Mouse (Mus musculus) MEL (cell line): ENCODE measurements around the gene Clic4. TPM values are rescaled to one million over a fixed set of nuclear protein-coding genes. Genes with fewer than 3 reads are reported as not detected.

ENCODE experiments used
- DNase-seq: peaks from one replicate; pipeline ENCODE4 v3.0.0; 2011; ENCODE audit warnings: low read depth, low spot score
- H3K27ac ChIP-seq: 2 replicates; pipeline ENCODE4 v1.5.1; 2012; ENCODE audit warnings: low read depth, mild to moderate bottlenecking, control low read depth, low read length, moderate library complexity; ENCODE audit not compliant: control insufficient read depth
- H3K27me3 ChIP-seq, 2 experiments: fragments of 150-350 bp in 1 of 2; sonication (generic) in 1 of 2; 2 replicates each; pipeline ENCODE4 v1.6.1; 2012; ENCODE audit warnings: low read length in 2 of 2, mild to moderate bottlenecking in 2 of 2, improper control_type of control experiment in 1 of 2, moderate library complexity in 1 of 2; ENCODE audit not compliant: insufficient read depth in 2 of 2, control insufficient read depth in 1 of 2
- H3K36me3 ChIP-seq, 2 experiments: 2 replicates each; pipeline ENCODE4 v1.6.1; 2012 to 2014; ENCODE audit warnings: low read length in 2 of 2, improper control_type of control experiment in 1 of 2, inconsistent platforms in 1 of 2, mild to moderate bottlenecking in 1 of 2; ENCODE audit not compliant: insufficient read depth in 2 of 2, control insufficient read depth in 1 of 2
- H3K4me1 ChIP-seq, 2 experiments: fragments of 150-350 bp in 1 of 2; sonication (generic) in 1 of 2; 2 replicates each; pipeline ENCODE4 v1.6.1; 2012; ENCODE audit warnings: low read length in 2 of 2, improper control_type of control experiment in 1 of 2, mild to moderate bottlenecking in 1 of 2; ENCODE audit not compliant: insufficient read depth in 2 of 2, control insufficient read depth in 1 of 2
- H3K4me3 ChIP-seq, 2 experiments: fragments of 150-350 bp in 1 of 2; sonication (generic) in 1 of 2; 2 replicates each; pipeline ENCODE4 v1.5.1; 2012; ENCODE audit warnings: low read depth in 2 of 2, low read length in 2 of 2, mild to moderate bottlenecking in 2 of 2, moderate library complexity in 2 of 2, control low read depth in 1 of 2, improper control_type of control experiment in 1 of 2; ENCODE audit not compliant: control insufficient read depth in 1 of 2, insufficient read depth in 1 of 2
- H3K79me2 ChIP-seq: 2 replicates; pipeline ENCODE4 v1.6.1; 2012; ENCODE audit warnings: mild to moderate bottlenecking, low read length, moderate library complexity; ENCODE audit not compliant: control insufficient read depth, poor library complexity, insufficient read depth
- H3K9ac ChIP-seq: 2 replicates; pipeline ENCODE4 v1.6.1; 2012; ENCODE audit warnings: low read depth, mild to moderate bottlenecking, control low read depth, low read length, moderate library complexity; ENCODE audit not compliant: control insufficient read depth, poor library complexity, severe bottlenecking
- H3K9me3 ChIP-seq: fragments of 150-350 bp; sonication (generic); replicated peaks from 2 replicates; pipeline ENCODE4 v1.6.1; 2012; ENCODE audit warnings: mild to moderate bottlenecking, low read length, improper control_type of control experiment, moderate library complexity; ENCODE audit not compliant: insufficient read depth
- BHLHE40 ChIP-seq: IDR thresholded peaks from 2 replicates; pipeline ENCODE4 v1.6.1; 2012; ENCODE audit warnings: low read depth, mild to moderate bottlenecking, inconsistent platforms, low read length, improper control_type of control experiment, borderline replicate concordance
- CHD1 ChIP-seq: IDR thresholded peaks from 2 replicates; pipeline ENCODE4 v1.6.1; 2012; ENCODE audit warnings: low read depth, mild to moderate bottlenecking, inconsistent platforms, low read length, improper control_type of control experiment
- EP300 ChIP-seq, 2 experiments: IDR thresholded peaks; 2 replicates each; pipeline ENCODE4 v1.6.1; 2011; ENCODE audit warnings: improper control_type of control experiment in 2 of 2, low read length in 2 of 2, low read depth in 1 of 2, mild to moderate bottlenecking in 1 of 2
- JUND ChIP-seq: IDR thresholded peaks from 2 replicates; pipeline ENCODE4 v1.6.1; 2011; ENCODE audit warnings: low read depth, mild to moderate bottlenecking, improper control_type of control experiment, low read length
- MAZ ChIP-seq: IDR thresholded peaks from 2 replicates; pipeline ENCODE4 v1.6.1; 2012; ENCODE audit warnings: low read depth, mild to moderate bottlenecking, inconsistent platforms, low read length, improper control_type of control experiment
- MEF2A ChIP-seq: IDR thresholded peaks from 2 replicates; pipeline ENCODE4 v1.6.1; 2014; ENCODE audit warnings: low read depth, mild to moderate bottlenecking, inconsistent platforms, low read length, improper control_type of control experiment; ENCODE audit not compliant: poor library complexity, insufficient replicate concordance, severe bottlenecking; ENCODE audit errors: extremely low read depth
- MXI1 ChIP-seq: IDR thresholded peaks from 2 replicates; pipeline ENCODE4 v1.6.1; 2011; ENCODE audit warnings: mild to moderate bottlenecking, low read depth, low read length, improper control_type of control experiment
- MYB ChIP-seq: IDR thresholded peaks from 2 replicates; pipeline ENCODE4 v1.6.1; 2011; ENCODE audit warnings: mild to moderate bottlenecking, low read depth, low read length, improper control_type of control experiment
- NELFE ChIP-seq: IDR thresholded peaks from 2 replicates; pipeline ENCODE4 v1.6.1; 2011; ENCODE audit warnings: low read depth, low read length, improper control_type of control experiment
- POLR2A ChIP-seq, 2 experiments: IDR thresholded peaks; 2 replicates each; pipeline ENCODE4 v1.6.1; 2011 to 2012; ENCODE audit warnings: low read length in 2 of 2, mild to moderate bottlenecking in 2 of 2, control low read depth in 1 of 2, improper control_type of control experiment in 1 of 2, low read depth in 1 of 2, moderate library complexity in 1 of 2; ENCODE audit not compliant: control insufficient read depth in 1 of 2, insufficient read depth in 1 of 2, poor library complexity in 1 of 2
- POLR2AphosphoS2 ChIP-seq: IDR thresholded peaks from 2 replicates; pipeline ENCODE4 v1.6.1; 2011; ENCODE audit warnings: low read length, improper control_type of control experiment
- SMC3 ChIP-seq: IDR thresholded peaks from 2 replicates; pipeline ENCODE4 v1.6.1; 2011; ENCODE audit warnings: low read depth, low read length, improper control_type of control experiment
- TBP ChIP-seq: IDR thresholded peaks from 2 replicates; pipeline ENCODE4 v1.8.0; 2011; ENCODE audit warnings: low read depth, low read length, improper control_type of control experiment
- UBTF ChIP-seq: IDR thresholded peaks from 2 replicates; pipeline ENCODE4 v1.6.1; 2012; ENCODE audit warnings: low read depth, mild to moderate bottlenecking, inconsistent platforms, low read length, improper control_type of control experiment, moderate library complexity, borderline replicate concordance; ENCODE audit not compliant: insufficient read depth
- ZMIZ1 ChIP-seq: IDR thresholded peaks from 2 replicates; pipeline ENCODE4 v1.6.1; 2012; ENCODE audit warnings: low read depth, mild to moderate bottlenecking, inconsistent platforms, low read length, improper control_type of control experiment, moderate library complexity
- ZNF384 ChIP-seq: IDR thresholded peaks from 2 replicates; pipeline ENCODE4 v1.6.1; 2012; ENCODE audit warnings: low read depth, mild to moderate bottlenecking, inconsistent platforms, low read length, improper control_type of control experiment
- polyA plus RNA-seq, 2 experiments: library from polyadenylated mRNA; stranded (reverse) in 1 of 2; unstranded in 1 of 2; fragments of >175 nt in 1 of 2; fragments of >200 nt in 1 of 2; gene quantifications; 2 replicates each; pipeline versions ENCODE4 v1.2.1 to v1.2.4; 2012; ENCODE audit warnings: low replicate concordance in 2 of 2, low read depth in 1 of 2; ENCODE audit not compliant: insufficient read length in 2 of 2, insufficient read depth in 1 of 2, missing spikeins in 1 of 2
- total RNA-seq: library from RNA; depleted of rRNA; stranded (reverse); fragments of 300-350 nt; gene quantifications from 2 replicates; pipeline ENCODE4 v1.2.3, GENCODE M21; 2012

The Clic4 gene
- total and polyA plus RNA-seq, 3 experiments, result 32.9 to 274 (median 83.8) TPM

DNA sequence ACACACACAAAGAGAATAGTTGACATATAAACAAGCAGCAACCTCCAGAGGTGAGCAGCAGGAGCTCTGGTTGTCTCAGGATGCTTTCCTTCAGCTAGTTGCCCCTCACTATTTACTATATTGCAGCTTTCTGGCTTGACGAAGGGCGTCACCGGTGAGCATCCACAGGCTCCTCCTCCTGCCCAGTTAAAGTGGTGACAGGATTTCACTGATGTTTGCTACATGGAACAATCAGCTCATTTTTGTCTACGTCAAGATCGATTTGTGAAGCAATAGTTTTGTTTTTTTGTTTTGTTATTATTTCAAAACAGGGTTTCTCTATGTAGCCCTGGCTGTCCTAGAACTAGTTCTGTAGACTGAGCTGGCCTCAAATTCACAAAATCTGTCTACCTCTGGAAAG is 41.1 kb downstream of the Clic4 start:
- no peak for DNase-seq
- Histone ChIP-seq H3K9me3 (no peaks in the 10 kb centered on the region), H3K4me3 (no peak overlapping the region), H3K27ac (no peak overlapping the region), H3K36me3 (peaks cover 0 to 4% of the 10 kb centered on the region in 2 experiments; a peak in 1 of 4 replicates), H3K27me3 (no peaks in the 10 kb centered on the region), H3K79me2 (no peaks in the 10 kb centered on the region), H3K9ac (no peak overlapping the region), H3K4me1 (no peaks in the 10 kb centered on the region)
- TF ChIP-seq CHD1, result no peak

DNA sequence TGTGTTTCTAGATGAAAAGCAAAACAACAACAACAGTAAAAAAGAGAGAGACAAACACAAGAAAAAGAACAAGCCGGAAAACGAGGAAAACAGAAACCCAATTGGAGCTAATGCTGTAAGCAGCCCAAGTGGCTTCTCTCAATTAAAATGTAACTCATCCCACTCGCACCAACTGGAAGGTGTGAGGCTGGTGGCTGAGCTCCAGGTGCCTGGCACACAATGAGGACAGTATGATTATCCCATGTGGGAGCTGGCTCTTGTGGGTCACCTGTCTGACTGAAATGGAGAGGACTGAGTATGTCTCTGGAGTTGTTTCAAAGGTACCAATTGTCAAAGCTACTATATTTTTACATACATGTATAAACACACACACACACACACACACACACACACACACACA is 41.5 kb downstream of the Clic4 start:
- TF ChIP-seq EP300 (IDR thresholded peaks at IDR 0.05; ENCODE audit: low read depth in 1 of 2, low read length in 2 of 2) (no peak), POLR2AphosphoS2 (no peak), MEF2A (no peak), TBP (no peak), POLR2A (IDR thresholded peaks at IDR 0.05; ENCODE audit: control insufficient read depth in 1 of 2, insufficient read depth in 1 of 2, low read depth in 1 of 2, low read length in 2 of 2, poor library complexity in 1 of 2) (no peak), MXI1 (no peak), SMC3 (no peak), JUND (no peak), BHLHE40 (no peak), ZMIZ1 (no peak), UBTF (no peak), MAZ (no peak)
- H3K27me3 ChIP-seq, result no peaks in the 10 kb centered on the region
- no peaks in the 10 kb centered on the region for H3K79me2 ChIP-seq

GRCm38 (mm10) chr4:135230661-135231060 is 42.0 kb downstream of the Clic4 start:
- H3K27ac ChIP-seq, result no peak overlapping the region
- no peak overlapping the region for H3K4me3 ChIP-seq
- no peak overlapping the region for H3K9ac ChIP-seq
- H3K4me1 ChIP-seq, result no peaks in the 10 kb centered on the region
- peaks cover 0 to 7% of the 10 kb centered on the region in 2 experiments; a peak in 2 of 4 replicates for H3K36me3 ChIP-seq
- no peak for DNase-seq
- H3K79me2 ChIP-seq, result no peaks in the 10 kb centered on the region
- H3K9me3 ChIP-seq, result no peaks in the 10 kb centered on the region
- no peaks in the 10 kb centered on the region for H3K27me3 ChIP-seq
- TF ChIP-seq MYB (no peak), ZNF384 (no peak), NELFE (no peak), BHLHE40 (no peak), MEF2A (no peak)

More for the DNA sequence above, 41.5 kb downstream of the Clic4 start:
- Histone ChIP-seq H3K9ac (no peak overlapping the region), H3K4me3 (no peak overlapping the region), H3K9me3 (no peaks in the 10 kb centered on the region), H3K4me1 (no peaks in the 10 kb centered on the region), H3K36me3 (peaks cover 0 to 4% of the 10 kb centered on the region in 2 experiments; a peak in 1 of 4 replicates), H3K27ac (no peak overlapping the region)
- DNase-seq, result no peak
